Mouse (Mus musculus) retina, postnatal 7 days (tissue): ENCODE results near the gene Nek5.
A peak's percentile ranks its signal among the peaks of the same experiment; 100 is the strongest.

Experiments
- DNase-seq: peaks from one replicate; pipeline ENCODE4 v3.0.0-alpha.2; 2012; ENCODE audit warnings: low read depth, low spot score

The Nek5 gene

DNA sequence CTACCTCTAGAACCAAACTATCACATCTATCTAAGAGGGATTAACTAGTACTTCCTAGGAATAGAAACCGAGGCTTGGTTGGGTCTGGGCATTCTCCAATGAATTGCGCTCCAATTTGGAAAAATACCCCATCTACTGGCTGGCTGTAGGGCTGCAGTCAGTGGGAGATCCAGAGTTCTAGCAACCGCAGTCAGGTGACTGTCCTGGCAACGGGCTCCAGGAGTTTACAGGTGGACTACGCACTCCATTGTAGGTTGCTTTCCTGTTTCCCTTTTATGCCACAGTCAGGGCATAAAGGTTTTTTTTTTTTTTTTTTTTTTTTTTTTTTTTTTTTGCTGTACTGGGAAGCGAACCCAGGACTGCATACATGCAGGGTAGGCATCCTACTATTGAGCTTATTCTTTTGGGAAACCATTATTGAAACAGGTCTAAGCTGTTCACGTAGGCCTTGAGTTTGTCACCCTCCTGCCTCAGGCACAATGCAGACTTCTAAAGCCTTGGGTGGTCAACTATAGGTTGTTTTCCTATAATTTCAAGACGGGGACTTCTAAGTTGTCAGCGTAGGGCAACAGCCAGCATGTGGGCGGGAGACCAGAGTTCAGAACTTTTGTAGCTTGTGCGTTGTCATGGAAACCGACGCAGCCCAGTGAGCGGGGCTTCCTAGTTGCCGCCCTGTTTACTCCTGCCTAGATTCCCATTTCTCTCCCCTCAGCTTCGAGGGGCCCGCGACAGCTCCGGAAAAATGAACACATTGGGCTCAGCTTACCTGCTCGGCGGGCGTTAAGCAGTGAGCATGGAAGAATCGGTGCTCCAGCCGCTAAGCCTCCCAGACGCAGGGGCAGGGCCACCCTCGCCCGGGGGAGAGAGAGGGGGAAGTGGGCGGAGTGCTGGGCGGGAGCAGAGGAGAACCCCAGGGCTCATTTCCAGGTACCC is at the start of gene Nek5:
TSS of gene Nek5 (minus strand) at position 834 of the 933 bp plus-strand sequence.
- no peak for DNase-seq

GRCm38 (mm10) chr8:22169167-22169566 is 44.3 kb upstream of the Nek5 start:
- DNase-seq = no peak

GRCm38 (mm10) chr8:22166080-22166603 is 41.3 kb upstream of the Nek5 start, which contains the start of gene Nek3:
Nek3 (minus strand) TSS chr8:22166435.
- peak; percentile 89 for DNase-seq

DNA sequence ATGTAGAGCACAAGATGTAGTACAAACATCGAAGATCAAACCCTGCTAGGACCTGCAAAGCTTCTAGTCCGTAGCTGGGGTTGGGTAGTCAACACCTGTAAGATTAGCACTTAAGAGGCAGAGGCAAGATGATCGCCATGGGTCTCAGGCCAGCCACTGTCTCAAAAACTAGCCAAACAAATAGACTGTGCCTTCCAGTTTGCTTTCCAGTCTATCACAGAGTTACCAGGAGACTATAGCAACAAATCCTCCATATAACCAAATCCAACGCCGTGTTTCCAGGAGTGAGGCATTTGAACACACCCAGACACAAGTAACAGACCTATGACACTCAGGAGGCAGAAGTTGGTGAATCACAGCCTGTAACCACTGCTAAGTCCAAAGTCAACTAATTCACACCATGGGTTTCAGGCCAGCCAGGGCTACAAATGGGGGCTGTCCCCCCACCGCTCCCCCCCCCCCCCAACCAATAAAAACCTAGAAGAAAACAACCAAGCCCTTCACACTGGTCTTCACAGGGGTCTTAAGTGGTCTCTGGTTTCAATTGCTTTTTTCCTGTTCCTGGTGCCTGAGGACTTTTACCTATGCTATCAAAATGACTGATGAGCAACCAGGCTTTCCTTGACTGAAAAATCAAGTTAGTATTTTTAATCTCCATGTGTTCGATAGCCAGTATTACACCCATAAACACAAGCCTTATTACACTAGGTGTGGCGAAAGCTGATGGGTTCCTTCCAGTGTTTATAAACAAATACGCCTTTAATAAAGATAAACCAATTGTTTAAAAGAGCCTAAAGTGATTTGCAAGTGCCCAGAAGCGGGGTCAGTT is 40.6 kb upstream of the Nek5 start:
- DNase-seq = no peak

- no peak for DNase-seq
These were observed 39.6 kb upstream of the Nek5 start for GRCm38 (mm10) chr8:22164431-22164830.

- DNase-seq = no peak
These were observed 37.4 kb upstream of the Nek5 start for GRCm38 (mm10) chr8:22162206-22162605.

- DNase-seq = no peak
These were observed 25.5 kb upstream of the Nek5 start for GRCm38 (mm10) chr8:22150345-22150663.

GRCm38 (mm10) chr8:22149643-22150344 is 24.9 kb upstream of the Nek5 start:
- DNase-seq = no peak

GRCm38 (mm10) chr8:22148367-22148740 is 23.5 kb upstream of the Nek5 start:
- no peak for DNase-seq

GRCm38 (mm10) chr8:22147706-22148366 is 23.0 kb upstream of the Nek5 start:
- DNase-seq = no peak

DNA sequence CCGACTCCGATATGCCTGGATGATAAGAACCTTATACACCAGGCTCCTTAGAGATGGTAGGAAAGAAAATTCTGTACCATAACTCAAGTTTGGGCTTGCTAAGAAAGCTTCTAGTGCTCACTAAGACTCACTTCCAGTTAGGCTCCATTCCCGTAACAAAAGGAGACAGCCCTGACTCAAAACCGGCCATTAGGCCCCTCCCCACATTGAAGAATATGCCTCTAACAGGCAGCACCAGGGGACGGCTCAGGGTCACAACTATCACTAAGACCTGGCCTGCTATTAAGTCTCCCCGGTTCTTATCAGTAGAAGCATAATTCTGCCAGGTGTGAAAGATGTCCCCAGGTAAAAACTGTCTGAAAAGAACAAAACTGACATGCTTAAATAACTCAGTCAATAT is 21.0 kb upstream of the Nek5 start:
- DNase-seq = no peak

DNA sequence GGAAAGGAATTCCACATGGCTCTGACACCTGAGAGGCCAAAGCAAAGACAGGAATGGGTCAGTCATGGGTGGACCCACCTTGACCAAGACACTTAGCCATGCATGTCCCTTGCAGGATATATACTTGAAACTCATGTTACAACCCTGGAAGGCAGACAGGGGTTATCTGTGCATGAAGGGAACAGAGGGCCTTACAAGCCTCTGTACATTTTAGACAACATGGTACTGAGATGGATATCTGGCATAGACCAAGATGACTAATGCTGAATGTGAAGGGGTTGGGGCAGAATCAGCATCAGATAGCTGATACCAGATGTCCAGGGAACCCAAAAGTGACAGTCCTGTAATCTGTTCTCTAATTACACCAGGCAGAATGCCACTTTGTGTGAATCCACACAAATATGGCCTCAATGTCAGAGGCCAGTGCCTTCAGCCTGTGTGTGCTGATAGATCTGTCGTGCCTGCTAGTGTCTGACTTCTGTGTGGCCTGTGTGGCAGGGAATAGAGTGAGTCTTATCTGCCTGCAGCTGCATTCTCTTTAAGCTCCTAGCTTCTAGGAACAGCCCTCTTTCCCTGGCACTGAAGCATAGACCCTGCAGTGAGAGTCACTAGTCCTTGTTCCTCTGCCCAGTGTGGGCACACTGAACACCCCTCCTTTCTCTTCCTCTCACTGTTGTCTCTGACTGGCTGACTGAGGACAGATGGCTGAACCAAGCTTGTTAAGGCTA is 19.1 kb upstream of the Nek5 start:
- no peak for DNase-seq

DNA sequence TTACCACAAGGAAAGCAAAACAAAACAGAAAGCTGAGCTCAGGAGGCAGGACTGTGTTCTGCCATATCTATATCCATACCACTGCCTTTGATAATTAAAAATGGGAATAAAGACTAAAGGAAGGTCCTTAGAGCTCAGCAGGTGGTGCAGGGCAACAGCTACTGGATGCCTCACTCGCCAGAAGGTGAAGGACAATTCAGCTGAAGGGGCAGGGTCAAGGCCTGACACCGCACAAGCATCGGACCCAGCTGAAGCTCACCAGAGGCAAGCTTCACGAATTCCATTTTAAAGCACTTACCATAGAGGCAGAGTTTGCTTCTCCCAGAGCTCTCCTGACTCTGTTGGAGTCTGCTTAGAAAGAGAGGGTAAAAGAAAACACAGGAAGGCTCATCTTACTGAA is 17.7 kb upstream of the Nek5 start:
- DNase-seq = no peak

- DNase-seq = no peak
These were observed 17.1 kb upstream of the Nek5 start for GRCm38 (mm10) chr8:22141836-22142385.

DNA sequence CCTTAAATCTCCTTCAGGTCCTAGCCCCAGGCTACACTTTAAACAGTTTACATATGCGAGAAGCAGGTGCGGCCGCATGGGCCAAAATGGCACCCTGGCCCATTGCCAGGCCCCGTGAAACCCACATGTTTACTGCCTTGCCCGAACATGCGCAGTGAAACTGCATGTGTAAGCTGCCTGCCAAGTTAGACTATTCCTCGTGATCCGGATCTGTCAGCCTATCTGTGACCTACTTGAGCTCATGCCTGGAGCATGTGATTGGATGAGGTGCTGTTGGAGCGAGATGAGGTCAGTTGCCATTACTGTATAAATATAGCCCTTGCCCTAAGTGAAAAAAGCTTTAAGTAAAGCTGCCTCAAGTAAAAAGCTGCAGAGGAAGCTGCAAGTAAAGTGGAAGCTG is 11.6 kb upstream of the Nek5 start:
- peak; percentile 30 for DNase-seq

- no peak for DNase-seq
These were observed 9.9 kb upstream of the Nek5 start for GRCm38 (mm10) chr8:22134750-22135135.

DNA sequence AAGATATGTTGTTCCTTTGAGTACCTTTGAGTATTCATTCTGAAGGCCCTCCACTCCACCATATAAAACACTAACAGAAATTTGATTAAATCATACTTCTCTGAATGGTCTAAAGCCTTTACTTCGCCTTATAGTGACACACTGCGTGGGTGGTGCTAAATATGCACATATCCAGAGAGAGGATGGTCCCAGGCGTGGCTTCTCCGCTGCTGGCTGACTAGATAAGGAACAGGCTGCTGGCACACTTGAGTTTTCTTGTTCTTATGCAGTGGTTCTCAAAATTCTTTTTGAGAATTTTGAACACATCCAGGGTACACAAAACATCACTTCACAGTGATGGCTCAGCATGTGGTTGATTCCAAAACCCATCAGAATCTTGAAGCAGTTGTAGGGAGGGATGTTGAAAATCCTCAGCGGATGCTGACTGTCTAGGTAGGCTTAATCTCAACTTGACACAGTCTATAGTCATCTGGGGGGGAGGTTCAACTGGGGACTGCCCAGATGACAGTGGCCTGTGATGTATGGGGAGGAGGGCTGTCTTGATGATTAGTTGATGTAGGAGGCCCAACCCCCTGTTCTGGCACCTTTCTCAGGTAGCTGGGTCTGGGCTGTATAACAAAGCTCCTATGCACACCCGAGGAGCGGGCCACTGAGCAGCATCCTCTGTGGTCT is 9.4 kb upstream of the Nek5 start:
- no peak for DNase-seq

GRCm38 (mm10) chr8:22132062-22132461 is 7.2 kb upstream of the Nek5 start:
- no peak for DNase-seq

GRCm38 (mm10) chr8:22107020-22107419 is 17.8 kb downstream of the Nek5 start:
- no peak for DNase-seq

DNA sequence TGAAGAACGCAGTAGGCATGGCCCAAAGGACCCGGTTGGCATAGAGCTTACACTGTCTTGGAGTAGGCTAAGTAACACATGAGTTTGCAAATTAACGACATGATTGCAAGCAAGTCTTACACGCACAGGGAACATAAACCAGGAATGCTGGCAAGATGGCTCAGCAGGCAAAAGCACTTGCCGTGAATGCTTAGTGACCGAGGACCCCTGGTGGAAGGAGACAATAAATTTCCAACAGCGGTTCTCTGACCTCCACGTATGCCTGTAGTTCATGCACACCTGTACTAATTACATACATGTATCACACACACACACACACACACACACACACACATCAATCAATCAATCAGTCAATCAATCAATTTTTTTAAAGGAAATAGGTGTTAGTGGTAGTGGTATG is 33.3 kb downstream of the Nek5 start:
- peak; percentile 2 for DNase-seq
